Comparison of ENCODE assay signal across 8 mouse cellular contexts in the genomic region with DNA sequence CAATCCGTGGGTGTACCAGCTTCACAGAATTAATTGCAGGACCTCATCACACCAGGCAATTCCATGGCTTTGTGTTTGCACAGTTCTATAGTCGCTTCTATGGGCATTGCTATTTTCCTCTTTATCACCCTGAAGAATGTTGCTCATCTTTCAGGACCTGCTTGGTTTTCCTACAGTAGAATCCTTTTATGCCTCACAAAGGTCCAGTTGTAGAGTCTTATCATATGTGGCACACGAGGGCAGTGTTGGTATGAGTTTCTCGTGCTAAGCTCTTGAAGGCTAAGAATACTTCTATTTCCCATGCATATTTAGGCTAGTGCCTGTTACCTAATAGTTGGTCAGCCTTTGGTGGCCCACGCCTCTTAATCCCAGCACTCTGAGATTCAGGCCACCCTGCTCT. TPM values are rescaled to one million over a fixed set of nuclear protein-coding genes. Genes with fewer than 3 reads are reported as not detected.
DNase-seq lines count a peak whose midpoint lies in the region; ATAC-seq lines count a peak whose summit lies in the region.

No protein-coding gene starts in this region.

- peak overlapping the region; percentile 86 for H3K9ac ChIP-seq in heart, embryonic 15.5 days
- peak overlapping the region; percentile 87; the same call in 1 of the 2 replicates for H3K9ac ChIP-seq in hindbrain, embryonic 11.5 days (ENCODE audit: low read depth, low read length)

- H3K4me1 ChIP-seq in heart, embryonic 15.5 days (replicated peaks) = peaks cover 12% of the 10 kb centered on the region
- H3K4me1 ChIP-seq in hindbrain, embryonic 11.5 days (replicated peaks; ENCODE audit: control insufficient read depth, insufficient read depth, low read length) = 0 out of 2 replicates have a peak, but pooled peaks cover 4% of the 10 kb centered on the region

- no peaks in the 10 kb centered on the region for H3K27me3 ChIP-seq in heart, embryonic 15.5 days
- H3K27me3 ChIP-seq in hindbrain, embryonic 11.5 days (ENCODE audit: control insufficient read depth, insufficient read depth, low read length) = no peaks in the 10 kb centered on the region

- H3K4me2 ChIP-seq in heart, embryonic 15.5 days = peak overlapping the region; percentile 94
- peak overlapping the region; percentile 83 for H3K4me2 ChIP-seq in hindbrain, embryonic 11.5 days (replicated peaks; ENCODE audit: low read depth, low read length)

- H3K36me3 ChIP-seq in heart, embryonic 15.5 days = no peaks in the 10 kb centered on the region
- no peaks in the 10 kb centered on the region for H3K36me3 ChIP-seq in hindbrain, embryonic 11.5 days (ENCODE audit: control insufficient read depth, insufficient read depth, low read length)

- peak overlapping the region; percentile 91 for H3K4me3 ChIP-seq in heart, embryonic 15.5 days
- H3K4me3 ChIP-seq in hindbrain, embryonic 11.5 days (ENCODE audit: low read depth, low read length) = peak overlapping the region; percentile 79

- DNase-seq in heart, adult 11 months = no peak
- DNase-seq in MN1 (ENCODE audit: low spot score) = peak; percentile 55
- DNase-seq in hindbrain, embryonic 11.5 days (ENCODE audit: low spot score) = no peak
- DNase-seq in urinary bladder, adult 2 months (ENCODE audit: low spot score) = no peak
- DNase-seq in gastrocnemius, adult 8-10 months (ENCODE audit: low spot score in 2 of 2) = no peak
- DNase-seq in adrenal gland, adult 18-20 months (ENCODE audit: low spot score in 2 of 2) = no peak

- no peak for ATAC-seq in heart, embryonic 15.5 days (replicated peaks; ENCODE audit: insufficient number of reproducible peaks, insufficient read depth, low FRiP score, low read depth)
- no peak for ATAC-seq in hindbrain, embryonic 11.5 days (ENCODE audit: low FRiP score)
- 0 out of 2 replicates have a peak, but pooled peaks have one; percentile 12 for ATAC-seq in megakaryocyte progenitor cell, adult 5-6 weeks (replicated peaks; ENCODE audit: poor library complexity)

- 28% methylated on average over 5 of the region's 5 CpGs for WGBS in heart, embryonic 15.5 days
- WGBS in hindbrain, embryonic 11.5 days = 56% methylated on average over 5 of the region's 5 CpGs

- H3K27ac ChIP-seq in heart, embryonic 15.5 days = peak overlapping the region; percentile 91; the same call in 1 of the 2 replicates
- H3K27ac ChIP-seq in hindbrain, embryonic 11.5 days (ENCODE audit: low read depth, low read length) = no peak overlapping the region

- H3K9me3 ChIP-seq in heart, embryonic 15.5 days (replicated peaks) = no peaks in the 10 kb centered on the region
- no peaks in the 10 kb centered on the region for H3K9me3 ChIP-seq in hindbrain, embryonic 11.5 days (ENCODE audit: control insufficient read depth, low read length)

RNA-seq across cellular contexts. Expression of a gene that starts 0.6 kb away (rescaled TPM):
- polyA plus RNA-seq in heart, embryonic 15.5 days (2015; fragmentation: Nextera tagmentation; extraction: Ambion mirVana) = 7.1 and 7.2 TPM in 2 replicates
- 8.1 and 10.3 TPM in 2 replicates for polyA plus RNA-seq in hindbrain, embryonic 11.5 days (2014; fragmentation: Nextera tagmentation; extraction: Ambion mirVana)
- 10.3 and 15.5 TPM in 2 replicates for total RNA-seq in megakaryocyte progenitor cell, adult 5-6 weeks (2015)
- total RNA-seq in megakaryocyte progenitor cell, adult 5-6 weeks (2017) = 11.7 and 13.6 TPM in 2 replicates
- polyA plus RNA-seq in urinary bladder, adult 2 months (2012; rRNA removed) = 20.6 and 24.2 TPM in 2 replicates
- 1 to 10 TPM; 3.7 to 6.2 (median 3.8) TPM for total RNA-seq in gastrocnemius, adult 8-10 months (2022)
- 10 to 100 TPM; 14.8 to 18.7 TPM for total RNA-seq in adrenal gland, adult 18-20 months (2021)

RNA-seq across cellular contexts. Expression of a gene that starts 1.0 kb away (rescaled TPM):
- 49.0 and 58.2 TPM in 2 replicates for polyA plus RNA-seq in heart, embryonic 15.5 days (2015; fragmentation: Nextera tagmentation; extraction: Ambion mirVana)
- polyA plus RNA-seq in hindbrain, embryonic 11.5 days (2014; fragmentation: Nextera tagmentation; extraction: Ambion mirVana) = 70.2 and 78.5 TPM in 2 replicates
- total RNA-seq in megakaryocyte progenitor cell, adult 5-6 weeks (2015) = 102 and 115 TPM in 2 replicates
- total RNA-seq in megakaryocyte progenitor cell, adult 5-6 weeks (2017) = 124 and 152 TPM in 2 replicates
- 77.3 and 89.2 TPM in 2 replicates for polyA plus RNA-seq in urinary bladder, adult 2 months (2012; rRNA removed)
- total RNA-seq in gastrocnemius, adult 8-10 months (2022) = 10 to 100 TPM; 13.2 to 20.5 (median 18.2) TPM
- 10 to 100 TPM; 47.9 to 71.8 TPM for total RNA-seq in adrenal gland, adult 18-20 months (2021)

RNA-seq across cellular contexts. Expression of a gene that starts 18.8 kb away (rescaled TPM):
- not detected in 2 replicates for polyA plus RNA-seq in heart, embryonic 15.5 days (2015; fragmentation: Nextera tagmentation; extraction: Ambion mirVana)
- polyA plus RNA-seq in hindbrain, embryonic 11.5 days (2014; fragmentation: Nextera tagmentation; extraction: Ambion mirVana) = not detected in 2 replicates
- total RNA-seq in megakaryocyte progenitor cell, adult 5-6 weeks (2015) = not detected in 2 replicates
- total RNA-seq in megakaryocyte progenitor cell, adult 5-6 weeks (2017) = not detected in 2 replicates
- not detected in 2 replicates for polyA plus RNA-seq in urinary bladder, adult 2 months (2012; rRNA removed)
- not detected for total RNA-seq in gastrocnemius, adult 8-10 months (2022)
- total RNA-seq in adrenal gland, adult 18-20 months (2021) = not detected

RNA-seq across cellular contexts. Expression of a gene that starts 20.1 kb away (rescaled TPM):
- not detected in 2 replicates for polyA plus RNA-seq in heart, embryonic 15.5 days (2015; fragmentation: Nextera tagmentation; extraction: Ambion mirVana)
- not detected in 2 replicates for polyA plus RNA-seq in hindbrain, embryonic 11.5 days (2014; fragmentation: Nextera tagmentation; extraction: Ambion mirVana)
- not detected in 2 replicates for total RNA-seq in megakaryocyte progenitor cell, adult 5-6 weeks (2015)
- not detected in 2 replicates for total RNA-seq in megakaryocyte progenitor cell, adult 5-6 weeks (2017)
- polyA plus RNA-seq in urinary bladder, adult 2 months (2012; rRNA removed) = not detected in 2 replicates
- total RNA-seq in gastrocnemius, adult 8-10 months (2022) = not detected
- total RNA-seq in adrenal gland, adult 18-20 months (2021) = not detected

RNA-seq across cellular contexts. Expression of a gene that starts 20.1 kb away (rescaled TPM):
- polyA plus RNA-seq in heart, embryonic 15.5 days (2015; fragmentation: Nextera tagmentation; extraction: Ambion mirVana) = not detected in 2 replicates
- polyA plus RNA-seq in hindbrain, embryonic 11.5 days (2014; fragmentation: Nextera tagmentation; extraction: Ambion mirVana) = not detected in 2 replicates
- not detected in 2 replicates for total RNA-seq in megakaryocyte progenitor cell, adult 5-6 weeks (2015)
- total RNA-seq in megakaryocyte progenitor cell, adult 5-6 weeks (2017) = not detected in 2 replicates
- polyA plus RNA-seq in urinary bladder, adult 2 months (2012; rRNA removed) = not detected in 2 replicates
- not detected for total RNA-seq in gastrocnemius, adult 8-10 months (2022)
- total RNA-seq in adrenal gland, adult 18-20 months (2021) = not detected
